Mouse (Mus musculus): ENCODE data around the gene Exd2. TPM values are rescaled to one million over a fixed set of nuclear protein-coding genes. Genes with fewer than 3 reads are reported as not detected.

Gene Exd2
- polyA plus RNA-seq, 1 experiment = 0.11 TPM

DNA sequence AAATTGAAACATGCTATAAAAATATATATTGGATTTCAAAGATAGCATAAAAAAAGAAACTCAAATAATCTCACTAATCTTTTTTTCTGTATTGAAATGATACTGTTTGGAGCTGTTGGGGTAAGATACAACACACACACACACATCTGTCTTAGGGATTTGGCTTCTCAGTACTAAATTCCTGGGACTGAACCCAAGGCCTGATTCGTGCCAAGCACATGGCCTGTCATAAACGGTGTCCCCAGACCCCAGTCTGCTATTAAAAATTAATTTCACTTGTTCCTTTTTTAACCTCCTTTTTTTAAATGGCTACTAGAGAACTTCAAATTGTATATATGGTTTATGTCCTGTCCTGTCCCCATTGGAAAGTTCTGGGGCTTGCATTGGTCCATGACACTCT, 67.2 kb downstream of the Exd2 start:
- Histone ChIP-seq H3K36me3 (ENCODE audit: control insufficient read depth) (no peaks in the 10 kb centered on the region), H3K9me3 (ENCODE audit: control insufficient read depth, low read length) (no peaks in the 10 kb centered on the region), H3K4me1 (ENCODE audit: control insufficient read depth) (no peaks in the 10 kb centered on the region; the same call in 1 of the 2 replicates), H3K4me3 (replicated peaks) (no peak overlapping the region), H3K27me3 (ENCODE audit: control insufficient read depth) (peaks cover 12% of the 10 kb centered on the region)
- TF ChIP-seq TAL1 (IDR thresholded peaks at IDR 0.05; ENCODE audit: low read length) (no peak), GATA1 (IDR thresholded peaks at IDR 0.05; ENCODE audit: low read length) (no peak)

DNA sequence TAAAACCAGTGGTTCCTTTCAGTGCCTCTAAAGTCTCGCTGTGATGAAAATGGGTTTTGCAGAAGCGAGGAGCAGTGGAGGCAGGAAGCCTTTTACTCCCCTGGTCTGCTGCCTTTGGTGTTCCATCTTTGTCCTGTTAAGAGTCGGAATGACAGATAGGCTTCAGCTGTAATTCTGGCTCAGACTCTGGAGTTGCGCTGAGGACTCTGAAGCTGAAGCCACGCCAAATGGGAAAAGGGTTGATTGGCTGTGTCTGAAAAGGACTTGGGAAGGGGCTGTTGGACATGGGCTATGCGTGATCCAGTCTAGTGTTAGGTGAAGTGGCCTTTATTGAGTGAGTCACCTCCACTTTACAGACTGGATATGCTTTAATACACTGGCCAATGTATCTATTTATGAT, 67.7 kb downstream of the Exd2 start:
- TF ChIP-seq TAL1 (IDR thresholded peaks at IDR 0.05; ENCODE audit: low read length) = no peak
- no peak for TF ChIP-seq GATA1 (IDR thresholded peaks at IDR 0.05; ENCODE audit: low read length)
- no peaks in the 10 kb centered on the region for H3K36me3 ChIP-seq (ENCODE audit: control insufficient read depth)
- H3K27me3 ChIP-seq (ENCODE audit: control insufficient read depth) = peaks cover 9% of the 10 kb centered on the region

DNA sequence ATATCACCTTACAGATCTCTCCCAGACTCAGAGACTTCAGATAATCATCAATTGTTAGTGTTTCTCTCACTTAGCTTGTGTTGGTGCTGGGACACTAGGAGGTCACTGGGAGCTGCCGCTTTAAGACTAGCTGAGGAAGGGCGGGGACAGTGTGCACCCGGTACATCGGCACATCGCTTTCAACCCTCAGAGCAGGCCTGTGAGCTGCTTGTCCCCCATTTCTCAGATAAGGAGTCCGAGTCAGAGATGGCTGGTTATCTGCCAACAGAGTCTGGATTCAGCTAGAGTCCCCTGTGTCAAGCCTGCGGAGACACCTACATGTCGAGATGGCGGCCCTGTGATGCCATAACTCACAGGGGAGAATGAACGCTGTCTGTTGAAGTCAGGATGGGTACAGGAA, 68.7 kb downstream of the Exd2 start:
- TF ChIP-seq TAL1 (IDR thresholded peaks at IDR 0.05; ENCODE audit: low read length) = no peak
- no peak for TF ChIP-seq GATA1 (IDR thresholded peaks at IDR 0.05; ENCODE audit: low read length)
- Histone ChIP-seq H3K36me3 (ENCODE audit: control insufficient read depth) (no peaks in the 10 kb centered on the region), H3K4me3 (replicated peaks) (no peak overlapping the region), H3K4me1 (ENCODE audit: control insufficient read depth) (no peaks in the 10 kb centered on the region; the same call in 1 of the 2 replicates), H3K27me3 (ENCODE audit: control insufficient read depth) (peaks cover under 1% of the 10 kb centered on the region; the same call in 1 of the 2 replicates), H3K9me3 (ENCODE audit: control insufficient read depth, low read length) (no peaks in the 10 kb centered on the region)

More for the DNA sequence above, 67.7 kb downstream of the Exd2 start:
- Histone ChIP-seq H3K9me3 (ENCODE audit: control insufficient read depth, low read length) (no peaks in the 10 kb centered on the region), H3K4me1 (ENCODE audit: control insufficient read depth) (no peaks in the 10 kb centered on the region; the same call in 1 of the 2 replicates), H3K4me3 (replicated peaks) (no peak overlapping the region)

DNA sequence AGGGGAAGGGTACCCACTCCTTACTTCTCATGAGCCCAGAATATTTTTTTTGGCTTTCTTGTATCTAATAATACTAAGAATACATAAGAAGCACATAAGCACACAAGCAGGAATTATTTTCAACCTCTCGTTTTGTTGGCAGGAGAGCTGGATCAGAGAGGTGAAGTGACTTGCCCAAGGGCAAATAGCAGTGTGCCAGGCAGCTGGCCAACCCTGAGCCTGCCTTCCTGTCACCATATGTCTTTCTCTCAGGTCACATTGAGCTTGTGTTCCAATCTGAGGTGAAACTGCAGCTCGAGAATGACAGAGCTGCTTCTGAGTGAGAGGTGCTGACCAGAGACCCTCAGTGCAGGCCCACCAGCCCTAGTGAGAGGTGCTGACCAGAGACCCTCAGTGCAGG, 71.0 kb downstream of the Exd2 start:
- Histone ChIP-seq H3K27me3 (ENCODE audit: control insufficient read depth) (no peaks in the 10 kb centered on the region; the same call in 1 of the 2 replicates), H3K4me1 (ENCODE audit: control insufficient read depth) (no peaks in the 10 kb centered on the region; the same call in 1 of the 2 replicates), H3K4me3 (replicated peaks) (no peak overlapping the region), H3K36me3 (ENCODE audit: control insufficient read depth) (no peaks in the 10 kb centered on the region), H3K9me3 (ENCODE audit: control insufficient read depth, low read length) (no peaks in the 10 kb centered on the region)
- TF ChIP-seq GATA1 (IDR thresholded peaks at IDR 0.05; ENCODE audit: low read length) (no peak), TAL1 (IDR thresholded peaks at IDR 0.05; ENCODE audit: low read length) (no peak)

DNA sequence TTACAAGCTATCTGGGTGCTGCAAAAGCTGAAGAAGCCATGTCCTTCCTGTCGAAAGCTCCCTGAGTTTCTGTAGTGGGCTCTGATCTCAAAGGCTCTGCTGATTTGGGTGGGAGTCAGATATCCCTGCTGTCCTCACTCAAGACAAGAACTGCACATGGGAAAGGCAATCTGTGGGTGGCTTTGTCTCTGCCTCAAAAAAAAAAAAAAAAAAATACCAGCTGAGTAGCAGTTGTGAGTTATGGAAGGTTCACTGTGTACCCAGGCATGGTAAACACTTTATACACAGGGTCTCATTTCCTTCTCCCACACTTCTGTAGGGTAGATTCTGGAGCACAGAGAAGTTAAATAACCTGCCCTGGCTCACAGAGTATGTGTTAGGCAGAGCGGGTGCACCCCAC, 74.4 kb downstream of the Exd2 start:
- H3K9me3 ChIP-seq (ENCODE audit: control insufficient read depth, low read length) = no peaks in the 10 kb centered on the region
- no peaks in the 10 kb centered on the region for H3K4me1 ChIP-seq (ENCODE audit: control insufficient read depth)
- H3K36me3 ChIP-seq (ENCODE audit: control insufficient read depth) = no peaks in the 10 kb centered on the region
- H3K4me3 ChIP-seq (replicated peaks) = no peak overlapping the region
- no peaks in the 10 kb centered on the region; the same call in 1 of the 2 replicates for H3K27me3 ChIP-seq (ENCODE audit: control insufficient read depth)
- TF ChIP-seq GATA1 (IDR thresholded peaks at IDR 0.05; ENCODE audit: low read length) = no peak
- TF ChIP-seq TAL1 (IDR thresholded peaks at IDR 0.05; ENCODE audit: low read length) = no peak

DNA sequence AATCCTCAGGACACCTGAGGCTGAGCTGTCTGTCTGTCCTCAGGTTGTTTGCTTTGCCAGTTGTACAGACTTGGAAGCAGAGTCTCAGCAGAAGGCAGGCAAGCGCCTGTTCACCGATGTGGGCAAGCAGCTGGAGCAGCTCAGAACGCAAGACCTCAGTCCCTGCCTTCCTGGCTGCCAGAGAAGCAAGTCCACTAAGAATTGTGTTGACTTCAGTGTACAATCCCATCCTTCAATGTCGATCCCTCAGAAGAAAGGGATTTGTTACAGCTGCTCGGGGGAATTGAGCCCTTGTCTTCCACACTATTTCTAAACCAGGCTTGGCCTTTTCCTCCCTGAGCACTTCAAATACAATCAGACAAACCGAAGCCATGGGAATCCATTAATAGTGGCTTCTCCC, 75.4 kb downstream of the Exd2 start:
- Histone ChIP-seq H3K4me1 (ENCODE audit: control insufficient read depth) (no peaks in the 10 kb centered on the region), H3K27me3 (ENCODE audit: control insufficient read depth) (no peaks in the 10 kb centered on the region; the same call in 1 of the 2 replicates), H3K4me3 (replicated peaks) (no peak overlapping the region), H3K36me3 (ENCODE audit: control insufficient read depth) (no peaks in the 10 kb centered on the region), H3K9me3 (ENCODE audit: control insufficient read depth, low read length) (no peaks in the 10 kb centered on the region)
- TF ChIP-seq GATA1 (IDR thresholded peaks at IDR 0.05; ENCODE audit: low read length) (no peak), TAL1 (IDR thresholded peaks at IDR 0.05; ENCODE audit: low read length) (no peak)

DNA sequence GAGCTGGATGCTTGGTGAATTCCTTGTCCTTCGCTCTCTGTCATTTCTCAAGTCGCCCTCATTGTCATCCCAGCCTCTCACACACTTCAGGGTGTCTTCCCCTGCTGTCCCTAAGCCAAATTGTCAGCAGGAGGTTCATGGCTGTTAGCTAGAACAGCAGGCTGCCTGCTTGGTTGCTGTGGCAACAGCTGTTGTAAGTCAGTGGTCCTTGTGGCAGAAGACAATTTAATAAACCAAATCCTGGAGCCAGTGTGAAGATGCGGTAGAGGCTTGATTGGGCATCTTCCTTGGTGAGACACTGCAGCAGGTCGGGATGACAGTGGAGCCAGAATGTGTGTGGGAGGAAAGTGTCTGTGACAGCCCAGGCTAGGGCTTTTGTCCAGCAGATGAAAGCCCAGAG, 82.4 kb downstream of the Exd2 start:
- TF ChIP-seq GATA1 (IDR thresholded peaks at IDR 0.05; ENCODE audit: low read length) = no peak
- no peak for TF ChIP-seq TAL1 (IDR thresholded peaks at IDR 0.05; ENCODE audit: low read length)
- peaks cover 6% of the 10 kb centered on the region for H3K27me3 ChIP-seq (ENCODE audit: control insufficient read depth)
- H3K4me1 ChIP-seq (ENCODE audit: control insufficient read depth) = no peaks in the 10 kb centered on the region
- no peak overlapping the region for H3K4me3 ChIP-seq (replicated peaks)
- no peaks in the 10 kb centered on the region for H3K9me3 ChIP-seq (ENCODE audit: control insufficient read depth, low read length)
- no peaks in the 10 kb centered on the region for H3K36me3 ChIP-seq (ENCODE audit: control insufficient read depth)

DNA sequence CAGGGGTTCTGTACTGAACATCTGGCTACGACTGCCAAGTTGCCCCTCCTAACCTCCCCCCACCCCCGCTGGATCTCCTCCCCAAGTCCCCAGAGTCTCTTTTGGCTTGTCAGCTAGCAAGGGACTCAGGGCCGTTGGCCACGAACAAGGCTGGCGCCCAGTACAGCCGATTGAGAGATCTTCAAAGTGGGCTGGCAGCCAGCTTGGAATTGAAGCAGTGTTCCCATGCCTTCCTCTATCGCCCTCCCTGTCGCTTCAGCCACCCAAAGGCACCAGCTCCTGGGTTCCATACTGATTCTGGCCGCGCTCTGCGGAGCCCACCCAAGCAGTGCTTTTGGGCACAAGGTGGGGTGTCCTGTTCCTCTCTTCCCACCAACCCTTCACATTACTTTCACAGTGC, 86.8 kb downstream of the Exd2 start:
- no peak for TF ChIP-seq GATA1 (IDR thresholded peaks at IDR 0.05; ENCODE audit: low read length)
- no peak for TF ChIP-seq TAL1 (IDR thresholded peaks at IDR 0.05; ENCODE audit: low read length)
- no peaks in the 10 kb centered on the region for H3K36me3 ChIP-seq (ENCODE audit: control insufficient read depth)
- no peak overlapping the region for H3K4me3 ChIP-seq (replicated peaks)
- no peaks in the 10 kb centered on the region for H3K9me3 ChIP-seq (ENCODE audit: control insufficient read depth, low read length)
- H3K27me3 ChIP-seq (ENCODE audit: control insufficient read depth) = peaks cover 6% of the 10 kb centered on the region
- no peaks in the 10 kb centered on the region for H3K4me1 ChIP-seq (ENCODE audit: control insufficient read depth)

Other genes starting within 250 kb of the Exd2 start
- 0.54 and 1.2 TPM in 2 replicates for gene Actn1, start 202.7 kb upstream of the Exd2 start, polyA plus RNA-seq (2012)
- 0.12 and 0.19 TPM in 2 replicates for gene Dcaf5, start 26.5 kb upstream of the Exd2 start, polyA plus RNA-seq (2012)
- gene Galnt16, start 55.2 kb downstream of the Exd2 start, polyA plus RNA-seq (2012) = 0.01 TPM in 1 of 2 replicates, not detected in the other
- 0.22 and 0.48 TPM in 2 replicates for gene Slc39a9, start 180.8 kb downstream of the Exd2 start, polyA plus RNA-seq (2012)
- 1.2 and 1.4 TPM in 2 replicates for gene Erh, start 181.2 kb downstream of the Exd2 start, polyA plus RNA-seq (2012)
- 0.01 TPM in 1 of 2 replicates, not detected in the other for gene Plekhd1, start 229.5 kb downstream of the Exd2 start, polyA plus RNA-seq (2012)

Measured in erythroblast, embryonic 14.5 days (primary cell).